Mouse (Mus musculus) lung, postnatal 0 days (tissue): Measurements from ENCODE around the gene Smpd2.
A peak's percentile ranks its signal among the peaks of the same experiment; 100 is the strongest.

Experiments used
- CTCF ChIP-seq: IDR thresholded peaks from 2 replicates; pipeline ENCODE4 v1.5.1; 2016; ENCODE audit warnings: antibody characterized with exemption, mild to moderate bottlenecking
- EP300 ChIP-seq: IDR thresholded peaks from 2 replicates; pipeline ENCODE4 v1.6.1; 2016; ENCODE audit warnings: antibody characterized with exemption, mild to moderate bottlenecking, control low read depth

- TF ChIP-seq CTCF (no peak), EP300 (peak; percentile 82)
These were observed 15.2 kb downstream of the Smpd2 start for GRCm38 (mm10) chr10:41474981-41475391.
